8 mouse cellular contexts compared by ENCODE assay signal in the genomic region with DNA sequence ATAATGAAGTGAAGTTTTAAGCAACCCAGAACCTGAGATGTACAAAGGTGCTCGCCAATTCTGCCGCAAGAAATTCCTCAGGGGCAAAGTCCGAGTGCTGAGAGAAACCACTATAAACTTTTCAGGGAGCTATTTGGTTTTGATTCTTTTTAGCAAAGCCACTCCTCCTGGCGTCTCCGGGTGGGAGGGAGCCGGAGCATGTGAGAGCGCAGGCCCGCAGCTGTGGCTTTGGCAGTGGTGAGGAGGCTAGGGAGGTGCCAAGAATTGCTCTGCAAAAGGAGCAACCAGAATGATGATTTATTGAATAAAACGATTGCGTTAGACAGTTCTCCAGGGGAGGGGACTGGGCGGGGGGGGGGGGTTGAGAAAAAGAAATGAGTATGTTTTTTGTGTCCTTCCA.
A peak's percentile ranks its signal among the peaks of the same experiment; 100 is the strongest.
DNase-seq lines count a peak whose midpoint lies in the region; ATAC-seq lines count a peak whose summit lies in the region.

No protein-coding gene starts in this region.

- no peak overlapping the region; the same call in 1 of the 2 replicates for H3K9ac ChIP-seq in forebrain, embryonic 15.5 days (replicated peaks)
- no peak overlapping the region for H3K9ac ChIP-seq in hindbrain, embryonic 11.5 days (ENCODE audit: low read depth, low read length)
- H3K9ac ChIP-seq in stomach, embryonic 15.5 days: no peak overlapping the region

- H3K27me3 ChIP-seq in forebrain, embryonic 15.5 days: no peaks in the 10 kb centered on the region
- no peaks in the 10 kb centered on the region for H3K27me3 ChIP-seq in hindbrain, embryonic 11.5 days (ENCODE audit: control insufficient read depth, insufficient read depth, low read length)
- no peaks in the 10 kb centered on the region for H3K27me3 ChIP-seq in midbrain, embryonic 10.5 days (ENCODE audit: low read depth, poor library complexity, severe bottlenecking)
- H3K27me3 ChIP-seq in stomach, embryonic 15.5 days (replicated peaks): no peaks in the 10 kb centered on the region

- peak overlapping the region; percentile 32 for H3K4me2 ChIP-seq in forebrain, embryonic 15.5 days (replicated peaks)
- H3K4me2 ChIP-seq in hindbrain, embryonic 11.5 days (replicated peaks; ENCODE audit: low read depth, low read length): no peak overlapping the region
- H3K4me2 ChIP-seq in stomach, embryonic 15.5 days: peak overlapping the region; percentile 33

- peak; percentile 91 for ATAC-seq in forebrain, embryonic 15.5 days (replicated peaks)
- peak; percentile 45; the same call in 1 of the 2 replicates for ATAC-seq in hindbrain, embryonic 11.5 days (ENCODE audit: low FRiP score)
- ATAC-seq in stomach, embryonic 15.5 days (ENCODE audit: insufficient read depth, low FRiP score, low read depth): peak; percentile 79

- H3K4me3 ChIP-seq in forebrain, embryonic 15.5 days: 0 out of 2 replicates have a peak overlapping the region, but pooled peaks have one; percentile 5
- no peak overlapping the region for H3K4me3 ChIP-seq in hindbrain, embryonic 11.5 days (ENCODE audit: low read depth, low read length)
- H3K4me3 ChIP-seq in midbrain, embryonic 10.5 days: 0 out of 2 replicates have a peak overlapping the region, but pooled peaks have one; percentile 14
- H3K4me3 ChIP-seq in stomach, embryonic 15.5 days (replicated peaks): 0 out of 2 replicates have a peak overlapping the region, but pooled peaks have one; percentile 11

- peak; percentile 91 for DNase-seq in Muller cell, postnatal 12 days (ENCODE audit: inconsistent ontology term)
- peak; percentile 53 for DNase-seq in adrenal gland, postnatal 25 days
- DNase-seq in hindbrain, embryonic 11.5 days (ENCODE audit: low spot score): peak; percentile 38
- DNase-seq in layer of hippocampus, adult 18-20 months (ENCODE audit: low spot score in 2 of 2): peak; percentile 73 to 85
- DNase-seq in midbrain, embryonic 10.5 days (ENCODE audit: low spot score): no peak
- no peak for DNase-seq in c-Kit-positive CD71-positive TER-119-positive erythroid progenitor cells, embryonic 14.5 days (ENCODE audit: low spot score)

- WGBS in forebrain, embryonic 15.5 days: 2% methylated on average over 11 of the region's 11 CpGs
- WGBS in hindbrain, embryonic 11.5 days: 31% methylated on average over 11 of the region's 11 CpGs
- 28% methylated on average over 11 of the region's 11 CpGs for WGBS in midbrain, embryonic 10.5 days
- 13% methylated on average over 11 of the region's 11 CpGs for WGBS in stomach, embryonic 15.5 days

- H3K27ac ChIP-seq in forebrain, embryonic 15.5 days (replicated peaks): peak overlapping the region; percentile 62
- no peak overlapping the region for H3K27ac ChIP-seq in hindbrain, embryonic 11.5 days (ENCODE audit: low read depth, low read length)
- peak overlapping the region; percentile 77 for H3K27ac ChIP-seq in midbrain, embryonic 10.5 days (replicated peaks)
- peak overlapping the region; percentile 48; the same call in 1 of the 2 replicates for H3K27ac ChIP-seq in stomach, embryonic 15.5 days

- H3K9me3 ChIP-seq in forebrain, embryonic 15.5 days: no peaks in the 10 kb centered on the region
- H3K9me3 ChIP-seq in hindbrain, embryonic 11.5 days (ENCODE audit: control insufficient read depth, low read length): no peaks in the 10 kb centered on the region
- no peaks in the 10 kb centered on the region for H3K9me3 ChIP-seq in midbrain, embryonic 10.5 days (replicated peaks)
- no peaks in the 10 kb centered on the region for H3K9me3 ChIP-seq in stomach, embryonic 15.5 days

- peaks cover 42% of the 10 kb centered on the region for H3K4me1 ChIP-seq in forebrain, embryonic 15.5 days
- H3K4me1 ChIP-seq in hindbrain, embryonic 11.5 days (replicated peaks; ENCODE audit: control insufficient read depth, insufficient read depth, low read length): peaks cover 2% of the 10 kb centered on the region; the same call in 1 of the 2 replicates
- H3K4me1 ChIP-seq in midbrain, embryonic 10.5 days: peaks cover 61% of the 10 kb centered on the region
- H3K4me1 ChIP-seq in stomach, embryonic 15.5 days: peaks cover 9% of the 10 kb centered on the region; the same call in 1 of the 2 replicates

- no peaks in the 10 kb centered on the region for H3K36me3 ChIP-seq in forebrain, embryonic 15.5 days
- no peaks in the 10 kb centered on the region for H3K36me3 ChIP-seq in hindbrain, embryonic 11.5 days (ENCODE audit: control insufficient read depth, insufficient read depth, low read length)
- no peaks in the 10 kb centered on the region for H3K36me3 ChIP-seq in midbrain, embryonic 10.5 days
- H3K36me3 ChIP-seq in stomach, embryonic 15.5 days: no peaks in the 10 kb centered on the region

Comparison
In these comparisons a context has a peak if more than half of its experiments do, and no peak if none do; other contexts are left out.
1. DNase-seq: peak in Muller cell, postnatal 12 days (single experiment), adrenal gland, postnatal 25 days (single experiment), hindbrain, embryonic 11.5 days (single experiment) and layer of hippocampus, adult 18-20 months (2 of 2); none in midbrain, embryonic 10.5 days (single experiment) and c-Kit-positive CD71-positive TER-119-positive erythroid progenitor cells, embryonic 14.5 days (single experiment).
2. Peak in every context shown above with its lines, with median percentiles within 50 percentile points of each other: ATAC-seq.